Mouse (Mus musculus) ES-Bruce4 (cell line): Measurements from ENCODE around the gene Lenep.

Experiments used
- CTCF ChIP-seq: IDR thresholded peaks from one replicate; pipeline ENCODE4 v1.8.1; 2011; ENCODE audit warnings: low read depth, low read length
- POLR2A ChIP-seq: IDR thresholded peaks from one replicate; pipeline ENCODE4 v1.8.1; 2011; ENCODE audit warnings: low read length; ENCODE audit not compliant: insufficient read depth

- TF ChIP-seq POLR2A (no peak), CTCF (no peak)
Observed at GRCm38 (mm10) chr3:89420421-89420820, 17.8 kb upstream of the Lenep start.
